Mouse (Mus musculus) forebrain, embryonic 15.5 days (tissue): Measurements from ENCODE around the gene Tmtc1. TPM values are rescaled to one million over a fixed set of nuclear protein-coding genes. Genes with fewer than 3 reads are reported as not detected.

ENCODE experiments used
- ATAC-seq: fragments of 200-750 bp; cut with Nextera tagmentation; replicated peaks from 2 replicates; pipeline ENCODE4 v1.8.0; 2017; ENCODE audit warnings: mild to moderate bottlenecking, moderate TSS enrichment, moderate library complexity
- H3K27ac ChIP-seq: fragments of 300-500 bp; sonication (generic); replicated peaks from 2 replicates; pipeline ENCODE4 v1.5.1; 2015; ENCODE audit warnings: mild to moderate bottlenecking, inconsistent platforms
- H3K27me3 ChIP-seq: fragments of 300-500 bp; sonication (generic); 2 replicates; pipeline ENCODE4 v1.6.1; 2015; ENCODE audit warnings: inconsistent platforms
- H3K36me3 ChIP-seq: fragments of 300-500 bp; sonication (generic); 2 replicates; pipeline ENCODE4 v1.6.1; 2015; ENCODE audit warnings: mild to moderate bottlenecking, inconsistent platforms
- H3K4me1 ChIP-seq: fragments of 300-500 bp; sonication (generic); 2 replicates; pipeline ENCODE4 v1.6.1; 2015; ENCODE audit warnings: inconsistent platforms
- H3K4me2 ChIP-seq: fragments of 300-500 bp; sonication (generic); replicated peaks from 2 replicates; pipeline ENCODE4 v1.6.1; 2015; ENCODE audit warnings: mild to moderate bottlenecking, inconsistent platforms
- H3K4me3 ChIP-seq: fragments of 300-500 bp; sonication (generic); 2 replicates; pipeline ENCODE4 v1.5.1; 2015; ENCODE audit warnings: mild to moderate bottlenecking, inconsistent platforms
- H3K9ac ChIP-seq: fragments of 300-500 bp; sonication (generic); replicated peaks from 2 replicates; pipeline ENCODE4 v1.6.1; 2015; ENCODE audit warnings: mild to moderate bottlenecking, inconsistent platforms
- H3K9me3 ChIP-seq: fragments of 300-500 bp; sonication (generic); 2 replicates; pipeline ENCODE4 v1.6.1; 2016; ENCODE audit warnings: inconsistent platforms
- WGBS: fragments of 180-500 bp; shearing (Covaris S2); methylation state at CpG from one replicate; pipeline ENCODE4 v1.1.7; 2015; ENCODE audit warnings: mixed read lengths; 5-methylcytosine and 5-hydroxymethylcytosine counted together
- polyA plus RNA-seq: library from polyadenylated mRNA; unstranded; fragments of >200 nt; fragmentation: Nextera tagmentation; extraction: Ambion mirVana; gene quantifications from 2 replicates; pipeline ENCODE4 v1.2.1, GENCODE M21; 2015

Gene Tmtc1
- polyA plus RNA-seq, 1 experiment from 2014 or later, result 2.6 TPM

- no peaks in the 10 kb centered on the region for H3K36me3 ChIP-seq
- H3K9me3 ChIP-seq, result no peaks in the 10 kb centered on the region
- ATAC-seq, result no peak
- 0 out of 2 replicates have a peak overlapping the region, but pooled peaks have one; percentile 4 for H3K27ac ChIP-seq
- no peaks in the 10 kb centered on the region for H3K27me3 ChIP-seq
- H3K4me1 ChIP-seq, result peaks cover 26% of the 10 kb centered on the region
- no peak overlapping the region for H3K4me3 ChIP-seq
- H3K9ac ChIP-seq, result no peak overlapping the region
- H3K4me2 ChIP-seq, result no peak overlapping the region
- 69% methylated on average over 7 of the region's 7 CpGs for WGBS
These were observed 52.9 kb downstream of the Tmtc1 start for GRCm38 (mm10) chr6:148391286-148391685.

GRCm38 (mm10) chr6:148390630-148391276 lies 53.4 kb downstream of the Tmtc1 start:
- Histone ChIP-seq H3K36me3 (no peaks in the 10 kb centered on the region), H3K4me1 (peaks cover 26% of the 10 kb centered on the region), H3K27me3 (no peaks in the 10 kb centered on the region), H3K4me3 (no peak overlapping the region), H3K4me2 (no peak overlapping the region), H3K9ac (no peak overlapping the region), H3K9me3 (no peaks in the 10 kb centered on the region), H3K27ac (no peak overlapping the region)
- WGBS, result 21% methylated on average over 4 of the region's 4 CpGs
- no peak for ATAC-seq

GRCm38 (mm10) chr6:148387990-148388389 lies 56.2 kb downstream of the Tmtc1 start:
- no peaks in the 10 kb centered on the region for H3K36me3 ChIP-seq
- no peaks in the 10 kb centered on the region for H3K9me3 ChIP-seq
- H3K27me3 ChIP-seq, result no peaks in the 10 kb centered on the region
- no peak overlapping the region for H3K27ac ChIP-seq
- 71% methylated on average over 1 of the region's 1 CpGs for WGBS
- ATAC-seq, result no peak
- H3K4me3 ChIP-seq, result no peak overlapping the region
- no peak overlapping the region for H3K9ac ChIP-seq
- H3K4me1 ChIP-seq, result peaks cover 26% of the 10 kb centered on the region
- H3K4me2 ChIP-seq, result no peak overlapping the region

- Histone ChIP-seq H3K27me3 (no peaks in the 10 kb centered on the region), H3K27ac (no peak overlapping the region), H3K9ac (no peak overlapping the region), H3K4me2 (no peak overlapping the region), H3K4me1 (peaks cover 3% of the 10 kb centered on the region; the same call in 1 of the 2 replicates), H3K9me3 (no peaks in the 10 kb centered on the region), H3K36me3 (no peaks in the 10 kb centered on the region), H3K4me3 (no peak overlapping the region)
- WGBS, result 69% methylated on average over 6 of the region's 6 CpGs
- no peak for ATAC-seq
These were observed 59.9 kb downstream of the Tmtc1 start for GRCm38 (mm10) chr6:148384111-148384895.

GRCm38 (mm10) chr6:148381163-148381782 lies 62.9 kb downstream of the Tmtc1 start:
- no peak for ATAC-seq
- Histone ChIP-seq H3K4me1 (peaks cover 3% of the 10 kb centered on the region; the same call in 1 of the 2 replicates), H3K9ac (no peak overlapping the region), H3K4me3 (no peak overlapping the region), H3K9me3 (no peaks in the 10 kb centered on the region), H3K27me3 (no peaks in the 10 kb centered on the region), H3K4me2 (no peak overlapping the region), H3K36me3 (no peaks in the 10 kb centered on the region), H3K27ac (no peak overlapping the region)
- 79% methylated on average over 9 of the region's 9 CpGs for WGBS

- no peak for ATAC-seq
- Histone ChIP-seq H3K9ac (no peak overlapping the region), H3K27ac (no peak overlapping the region), H3K27me3 (no peaks in the 10 kb centered on the region), H3K4me3 (no peak overlapping the region), H3K9me3 (no peaks in the 10 kb centered on the region), H3K4me1 (no peaks in the 10 kb centered on the region), H3K36me3 (no peaks in the 10 kb centered on the region), H3K4me2 (no peak overlapping the region)
- WGBS, result 42% methylated on average over 3 of the region's 3 CpGs
These were observed 68.5 kb downstream of the Tmtc1 start for GRCm38 (mm10) chr6:148375618-148376209.

GRCm38 (mm10) chr6:148375015-148375414 lies 69.2 kb downstream of the Tmtc1 start:
- Histone ChIP-seq H3K9ac (no peak overlapping the region), H3K36me3 (no peaks in the 10 kb centered on the region), H3K4me2 (no peak overlapping the region), H3K4me3 (no peak overlapping the region), H3K4me1 (no peaks in the 10 kb centered on the region), H3K27me3 (no peaks in the 10 kb centered on the region), H3K27ac (no peak overlapping the region), H3K9me3 (no peaks in the 10 kb centered on the region)
- no peak for ATAC-seq
- 74% methylated on average over 3 of the region's 3 CpGs for WGBS

- ATAC-seq, result no peak
- H3K4me2 ChIP-seq, result no peak overlapping the region
- no peak overlapping the region for H3K27ac ChIP-seq
- H3K4me3 ChIP-seq, result no peak overlapping the region
- no peaks in the 10 kb centered on the region for H3K4me1 ChIP-seq
- no peaks in the 10 kb centered on the region for H3K27me3 ChIP-seq
- 69% methylated on average over 2 of the region's 2 CpGs for WGBS
- no peaks in the 10 kb centered on the region for H3K9me3 ChIP-seq
- H3K9ac ChIP-seq, result no peak overlapping the region
- H3K36me3 ChIP-seq, result no peaks in the 10 kb centered on the region
These were observed 70.7 kb downstream of the Tmtc1 start for GRCm38 (mm10) chr6:148373444-148373843.

GRCm38 (mm10) chr6:148371223-148371622 lies 73.0 kb downstream of the Tmtc1 start:
- Histone ChIP-seq H3K27ac (no peak overlapping the region), H3K4me3 (no peak overlapping the region), H3K4me1 (no peaks in the 10 kb centered on the region), H3K4me2 (no peak overlapping the region), H3K36me3 (no peaks in the 10 kb centered on the region), H3K9ac (no peak overlapping the region), H3K9me3 (no peaks in the 10 kb centered on the region), H3K27me3 (no peaks in the 10 kb centered on the region)
- no peak for ATAC-seq

GRCm38 (mm10) chr6:148367094-148367539 lies 77.1 kb downstream of the Tmtc1 start:
- Histone ChIP-seq H3K9me3 (no peaks in the 10 kb centered on the region), H3K4me3 (no peak overlapping the region), H3K27me3 (no peaks in the 10 kb centered on the region), H3K4me2 (no peak overlapping the region), H3K27ac (no peak overlapping the region), H3K36me3 (no peaks in the 10 kb centered on the region), H3K9ac (no peak overlapping the region), H3K4me1 (no peaks in the 10 kb centered on the region)
- WGBS, result 23% methylated on average over 4 of the region's 4 CpGs
- ATAC-seq, result no peak

- 94% methylated on average over 1 of the region's 1 CpGs for WGBS
- no peak overlapping the region for H3K4me3 ChIP-seq
- ATAC-seq, result no peak
- H3K9ac ChIP-seq, result no peak overlapping the region
- no peak overlapping the region for H3K4me2 ChIP-seq
- H3K27me3 ChIP-seq, result no peaks in the 10 kb centered on the region
- no peaks in the 10 kb centered on the region for H3K9me3 ChIP-seq
- H3K4me1 ChIP-seq, result no peaks in the 10 kb centered on the region
- no peak overlapping the region for H3K27ac ChIP-seq
- H3K36me3 ChIP-seq, result no peaks in the 10 kb centered on the region
These were observed 77.6 kb downstream of the Tmtc1 start for GRCm38 (mm10) chr6:148366629-148367028.

- H3K27me3 ChIP-seq, result no peaks in the 10 kb centered on the region
- H3K27ac ChIP-seq, result no peak overlapping the region
- no peak overlapping the region for H3K9ac ChIP-seq
- H3K9me3 ChIP-seq, result no peaks in the 10 kb centered on the region
- peaks cover 8% of the 10 kb centered on the region; the same call in 1 of the 2 replicates for H3K4me1 ChIP-seq
- no peak overlapping the region for H3K4me2 ChIP-seq
- no peaks in the 10 kb centered on the region for H3K36me3 ChIP-seq
- 93% methylated on average over 1 of the region's 1 CpGs for WGBS
- H3K4me3 ChIP-seq, result no peak overlapping the region
- ATAC-seq, result no peak
These were observed 81.0 kb downstream of the Tmtc1 start for GRCm38 (mm10) chr6:148363162-148363561.
